Mouse (Mus musculus): ENCODE measurements around the gene Mall. TPM values are rescaled to one million over a fixed set of nuclear protein-coding genes. Genes with fewer than 3 reads are reported as not detected.

Gene Mall
- polyA plus RNA-seq, 1 experiment from 2014 or later, result 0.61 TPM

GRCm38 (mm10) chr2:127736631-127737209 is 7.0 kb upstream of the Mall start:
- Histone ChIP-seq H3K9ac (ENCODE audit: low read length) (no peak overlapping the region), H3K36me3 (ENCODE audit: control insufficient read depth, insufficient read depth, low read length) (no peaks in the 10 kb centered on the region), H3K4me2 (no peak overlapping the region), H3K4me1 (ENCODE audit: control insufficient read depth, insufficient read depth, low read length) (no peaks in the 10 kb centered on the region), H3K9me3 (ENCODE audit: control insufficient read depth, low read length) (no peaks in the 10 kb centered on the region), H3K27me3 (ENCODE audit: control insufficient read depth, insufficient read depth, low read length) (no peaks in the 10 kb centered on the region), H3K4me3 (ENCODE audit: low read depth, low read length) (no peak overlapping the region), H3K27ac (ENCODE audit: low read depth, low read length) (no peak overlapping the region)
- WGBS, result 82% methylated on average over 6 of the region's 6 CpGs
- DNase-seq (ENCODE audit: low spot score, missing footprints), result no peak
- no peak for ATAC-seq (ENCODE audit: low FRiP score)

GRCm38 (mm10) chr2:127735512-127736145 is 5.9 kb upstream of the Mall start:
- no peak overlapping the region for H3K4me2 ChIP-seq
- no peak overlapping the region for H3K9ac ChIP-seq (ENCODE audit: low read length)
- WGBS, result 84% methylated on average over 9 of the region's 9 CpGs
- DNase-seq (ENCODE audit: low spot score, missing footprints) (no peak), ATAC-seq (ENCODE audit: low FRiP score) (no peak)
- H3K4me3 ChIP-seq (ENCODE audit: low read depth, low read length), result no peak overlapping the region
- H3K9me3 ChIP-seq (ENCODE audit: control insufficient read depth, low read length), result no peaks in the 10 kb centered on the region
- no peaks in the 10 kb centered on the region for H3K36me3 ChIP-seq (ENCODE audit: control insufficient read depth, insufficient read depth, low read length)
- H3K27ac ChIP-seq (ENCODE audit: low read depth, low read length), result no peak overlapping the region
- no peaks in the 10 kb centered on the region for H3K4me1 ChIP-seq (ENCODE audit: control insufficient read depth, insufficient read depth, low read length)
- H3K27me3 ChIP-seq (ENCODE audit: control insufficient read depth, insufficient read depth, low read length), result no peaks in the 10 kb centered on the region; the same call in 1 of the 2 replicates

- DNase-seq (ENCODE audit: low spot score, missing footprints) (no peak), ATAC-seq (ENCODE audit: low FRiP score) (no peak)
- 74% methylated on average over 5 of the region's 5 CpGs for WGBS
- Histone ChIP-seq H3K4me1 (ENCODE audit: control insufficient read depth, insufficient read depth, low read length) (no peaks in the 10 kb centered on the region), H3K27ac (ENCODE audit: low read depth, low read length) (no peak overlapping the region), H3K9me3 (ENCODE audit: control insufficient read depth, low read length) (no peaks in the 10 kb centered on the region), H3K9ac (ENCODE audit: low read length) (no peak overlapping the region), H3K27me3 (ENCODE audit: control insufficient read depth, insufficient read depth, low read length) (no peaks in the 10 kb centered on the region; the same call in 1 of the 2 replicates), H3K36me3 (ENCODE audit: control insufficient read depth, insufficient read depth, low read length) (no peaks in the 10 kb centered on the region), H3K4me2 (no peak overlapping the region), H3K4me3 (ENCODE audit: low read depth, low read length) (no peak overlapping the region)
Measured at GRCm38 (mm10) chr2:127734889-127735288, 5.2 kb upstream of the Mall start.

- H3K27ac ChIP-seq (ENCODE audit: low read depth, low read length), result no peak overlapping the region
- ATAC-seq (ENCODE audit: low FRiP score) (no peak), DNase-seq (ENCODE audit: low spot score, missing footprints) (no peak)
- H3K27me3 ChIP-seq (ENCODE audit: control insufficient read depth, insufficient read depth, low read length), result no peaks in the 10 kb centered on the region; the same call in 1 of the 2 replicates
- no peak overlapping the region for H3K4me3 ChIP-seq (ENCODE audit: low read depth, low read length)
- H3K36me3 ChIP-seq (ENCODE audit: control insufficient read depth, insufficient read depth, low read length), result no peaks in the 10 kb centered on the region
- no peak overlapping the region for H3K9ac ChIP-seq (ENCODE audit: low read length)
- no peak overlapping the region for H3K4me2 ChIP-seq
- H3K4me1 ChIP-seq (ENCODE audit: control insufficient read depth, insufficient read depth, low read length), result no peaks in the 10 kb centered on the region
- WGBS, result 33% methylated on average over 7 of the region's 7 CpGs
- H3K9me3 ChIP-seq (ENCODE audit: control insufficient read depth, low read length), result no peaks in the 10 kb centered on the region
Measured at GRCm38 (mm10) chr2:127730301-127730997, 717 bp upstream of the Mall start.

GRCm38 (mm10) chr2:127728661-127729450 is 876 bp downstream of the Mall start:
- Histone ChIP-seq H3K27me3 (ENCODE audit: control insufficient read depth, insufficient read depth, low read length) (no peaks in the 10 kb centered on the region; the same call in 1 of the 2 replicates), H3K36me3 (ENCODE audit: control insufficient read depth, insufficient read depth, low read length) (no peaks in the 10 kb centered on the region), H3K4me1 (ENCODE audit: control insufficient read depth, insufficient read depth, low read length) (no peaks in the 10 kb centered on the region), H3K4me3 (ENCODE audit: low read depth, low read length) (no peak overlapping the region), H3K4me2 (no peak overlapping the region), H3K9me3 (ENCODE audit: control insufficient read depth, low read length) (no peaks in the 10 kb centered on the region), H3K9ac (ENCODE audit: low read length) (no peak overlapping the region), H3K27ac (ENCODE audit: low read depth, low read length) (no peak overlapping the region)
- ATAC-seq (ENCODE audit: low FRiP score), result no peak
- no peak for DNase-seq (ENCODE audit: low spot score, missing footprints)
- 43% methylated on average over 15 of the region's 15 CpGs for WGBS

GRCm38 (mm10) chr2:127728146-127728545 is 1.6 kb downstream of the Mall start:
- no peak overlapping the region for H3K9ac ChIP-seq (ENCODE audit: low read length)
- H3K4me1 ChIP-seq (ENCODE audit: control insufficient read depth, insufficient read depth, low read length), result no peaks in the 10 kb centered on the region
- H3K9me3 ChIP-seq (ENCODE audit: control insufficient read depth, low read length), result no peaks in the 10 kb centered on the region
- WGBS, result 72% methylated on average over 6 of the region's 6 CpGs
- H3K36me3 ChIP-seq (ENCODE audit: control insufficient read depth, insufficient read depth, low read length), result no peaks in the 10 kb centered on the region
- H3K27me3 ChIP-seq (ENCODE audit: control insufficient read depth, insufficient read depth, low read length), result no peaks in the 10 kb centered on the region; the same call in 1 of the 2 replicates
- H3K27ac ChIP-seq (ENCODE audit: low read depth, low read length), result no peak overlapping the region
- no peak for DNase-seq (ENCODE audit: low spot score, missing footprints)
- no peak overlapping the region for H3K4me3 ChIP-seq (ENCODE audit: low read depth, low read length)
- ATAC-seq (ENCODE audit: low FRiP score), result no peak
- no peak overlapping the region for H3K4me2 ChIP-seq

- no peak for DNase-seq (ENCODE audit: low spot score, missing footprints)
- Histone ChIP-seq H3K27ac (ENCODE audit: low read depth, low read length) (no peak overlapping the region), H3K27me3 (ENCODE audit: control insufficient read depth, insufficient read depth, low read length) (no peaks in the 10 kb centered on the region), H3K4me3 (ENCODE audit: low read depth, low read length) (no peak overlapping the region), H3K9ac (ENCODE audit: low read length) (no peak overlapping the region), H3K36me3 (ENCODE audit: control insufficient read depth, insufficient read depth, low read length) (no peaks in the 10 kb centered on the region), H3K4me2 (no peak overlapping the region), H3K9me3 (ENCODE audit: control insufficient read depth, low read length) (no peaks in the 10 kb centered on the region), H3K4me1 (ENCODE audit: control insufficient read depth, insufficient read depth, low read length) (no peaks in the 10 kb centered on the region)
- WGBS, result 77% methylated on average over 4 of the region's 4 CpGs
- no peak for ATAC-seq (ENCODE audit: low FRiP score)
Measured at GRCm38 (mm10) chr2:127723193-127723592, 6.5 kb downstream of the Mall start.

- H3K9me3 ChIP-seq (ENCODE audit: control insufficient read depth, low read length), result no peaks in the 10 kb centered on the region
- no peak overlapping the region for H3K9ac ChIP-seq (ENCODE audit: low read length)
- no peaks in the 10 kb centered on the region for H3K27me3 ChIP-seq (ENCODE audit: control insufficient read depth, insufficient read depth, low read length)
- no peaks in the 10 kb centered on the region for H3K4me1 ChIP-seq (ENCODE audit: control insufficient read depth, insufficient read depth, low read length)
- H3K36me3 ChIP-seq (ENCODE audit: control insufficient read depth, insufficient read depth, low read length), result no peaks in the 10 kb centered on the region
- H3K27ac ChIP-seq (ENCODE audit: low read depth, low read length), result no peak overlapping the region
- DNase-seq (ENCODE audit: low spot score, missing footprints) (no peak), ATAC-seq (ENCODE audit: low FRiP score) (no peak)
- no peak overlapping the region for H3K4me2 ChIP-seq
- WGBS, result 75% methylated on average over 7 of the region's 7 CpGs
- no peak overlapping the region for H3K4me3 ChIP-seq (ENCODE audit: low read depth, low read length)
Measured at GRCm38 (mm10) chr2:127722176-127722892, 7.4 kb downstream of the Mall start.

All from midbrain, embryonic 11.5 days (tissue).